Mouse (Mus musculus): ENCODE data around the gene Mfsd13b. TPM values are rescaled to one million over a fixed set of nuclear protein-coding genes. Genes with fewer than 3 reads are reported as not detected.

The Mfsd13b gene
- polyA plus RNA-seq, 1 experiment from 2014 or later: 0.29 TPM

GRCm38 (mm10) chr7:120999021-120999530 lies 16.8 kb downstream of the Mfsd13b start:
- Histone ChIP-seq H3K9ac (replicated peaks) (no peak overlapping the region), H3K9me3 (no peaks in the 10 kb centered on the region), H3K27ac (replicated peaks) (no peak overlapping the region), H3K4me2 (replicated peaks) (no peak overlapping the region), H3K36me3 (no peaks in the 10 kb centered on the region), H3K4me1 (peaks cover 4% of the 10 kb centered on the region; the same call in 1 of the 2 replicates), H3K27me3 (no peaks in the 10 kb centered on the region), H3K4me3 (no peak overlapping the region)
- ATAC-seq (ENCODE audit: low FRiP score, low read depth): no peak
- whole genome bisulfite sequencing: 59% methylated on average over 2 of the region's 2 CpGs

GRCm38 (mm10) chr7:121000065-121000822 lies 17.9 kb downstream of the Mfsd13b start:
- H3K9me3 ChIP-seq: no peaks in the 10 kb centered on the region
- no peak for ATAC-seq (ENCODE audit: low FRiP score, low read depth)

GRCm38 (mm10) chr7:121001879-121002278 lies 19.6 kb downstream of the Mfsd13b start:
- H3K27ac ChIP-seq (replicated peaks): no peak overlapping the region
- H3K4me3 ChIP-seq: no peak overlapping the region
- no peak for ATAC-seq (ENCODE audit: low FRiP score, low read depth)
- H3K4me2 ChIP-seq (replicated peaks): no peak overlapping the region
- 85% methylated on average over 3 of the region's 3 CpGs for WGBS
- no peak overlapping the region for H3K9ac ChIP-seq (replicated peaks)
- no peaks in the 10 kb centered on the region for H3K4me1 ChIP-seq
- H3K36me3 ChIP-seq: no peaks in the 10 kb centered on the region
- no peaks in the 10 kb centered on the region for H3K9me3 ChIP-seq
- no peaks in the 10 kb centered on the region for H3K27me3 ChIP-seq

More at GRCm38 (mm10) chr7:121000065-121000822, 17.9 kb downstream of the Mfsd13b start:
- 74% methylated on average over 3 of the region's 3 CpGs for WGBS
- Histone ChIP-seq H3K27ac (replicated peaks) (no peak overlapping the region), H3K27me3 (no peaks in the 10 kb centered on the region), H3K4me1 (no peaks in the 10 kb centered on the region), H3K36me3 (no peaks in the 10 kb centered on the region), H3K4me3 (no peak overlapping the region), H3K4me2 (replicated peaks) (no peak overlapping the region), H3K9ac (replicated peaks) (no peak overlapping the region)

GRCm38 (mm10) chr7:121002407-121002928 lies 20.2 kb downstream of the Mfsd13b start:
- ATAC-seq (ENCODE audit: low FRiP score, low read depth): no peak
- no peaks in the 10 kb centered on the region for H3K4me1 ChIP-seq
- H3K9me3 ChIP-seq: no peaks in the 10 kb centered on the region
- no peaks in the 10 kb centered on the region for H3K27me3 ChIP-seq
- no peak overlapping the region for H3K4me2 ChIP-seq (replicated peaks)
- H3K27ac ChIP-seq (replicated peaks): no peak overlapping the region
- H3K4me3 ChIP-seq: no peak overlapping the region
- H3K9ac ChIP-seq (replicated peaks): no peak overlapping the region
- H3K36me3 ChIP-seq: no peaks in the 10 kb centered on the region
- 95% methylated on average over 5 of the region's 5 CpGs for WGBS

- no peak overlapping the region for H3K9ac ChIP-seq (replicated peaks)
- WGBS: 87% methylated on average over 4 of the region's 4 CpGs
- no peak for ATAC-seq (ENCODE audit: low FRiP score, low read depth)
These were observed 21.6 kb downstream of the Mfsd13b start for GRCm38 (mm10) chr7:121003793-121004418.

GRCm38 (mm10) chr7:121011794-121012689 lies 29.7 kb downstream of the Mfsd13b start:
- H3K4me3 ChIP-seq: no peak overlapping the region
- ATAC-seq (ENCODE audit: low FRiP score, low read depth): no peak
- H3K4me2 ChIP-seq (replicated peaks): no peak overlapping the region
- H3K36me3 ChIP-seq: no peaks in the 10 kb centered on the region
- H3K9ac ChIP-seq (replicated peaks): no peak overlapping the region
- H3K27me3 ChIP-seq: no peaks in the 10 kb centered on the region
- 66% methylated on average over 10 of the region's 10 CpGs for WGBS
- H3K4me1 ChIP-seq: peaks cover 6% of the 10 kb centered on the region; the same call in 1 of the 2 replicates
- no peak overlapping the region for H3K27ac ChIP-seq (replicated peaks)
- no peaks in the 10 kb centered on the region for H3K9me3 ChIP-seq

More at GRCm38 (mm10) chr7:121003793-121004418, 21.6 kb downstream of the Mfsd13b start:
- H3K4me1 ChIP-seq: no peaks in the 10 kb centered on the region
- H3K27me3 ChIP-seq: no peaks in the 10 kb centered on the region
- H3K4me2 ChIP-seq (replicated peaks): no peak overlapping the region
- no peaks in the 10 kb centered on the region for H3K9me3 ChIP-seq
- no peaks in the 10 kb centered on the region for H3K36me3 ChIP-seq
- H3K4me3 ChIP-seq: no peak overlapping the region
- H3K27ac ChIP-seq (replicated peaks): no peak overlapping the region

GRCm38 (mm10) chr7:121014486-121014885 lies 32.2 kb downstream of the Mfsd13b start:
- no peak overlapping the region for H3K4me3 ChIP-seq
- ATAC-seq (ENCODE audit: low FRiP score, low read depth): no peak
- H3K27ac ChIP-seq (replicated peaks): no peak overlapping the region
- H3K4me2 ChIP-seq (replicated peaks): no peak overlapping the region
- no peaks in the 10 kb centered on the region for H3K27me3 ChIP-seq
- no peak overlapping the region for H3K9ac ChIP-seq (replicated peaks)
- no peaks in the 10 kb centered on the region for H3K36me3 ChIP-seq
- H3K4me1 ChIP-seq: peaks cover 6% of the 10 kb centered on the region; the same call in 1 of the 2 replicates
- H3K9me3 ChIP-seq: no peaks in the 10 kb centered on the region
- 89% methylated on average over 10 of the region's 10 CpGs for WGBS

GRCm38 (mm10) chr7:121018778-121019177 lies 36.5 kb downstream of the Mfsd13b start:
- WGBS: 91% methylated on average over 3 of the region's 3 CpGs
- Histone ChIP-seq H3K4me3 (no peak overlapping the region), H3K36me3 (no peaks in the 10 kb centered on the region), H3K4me1 (no peaks in the 10 kb centered on the region), H3K9me3 (no peaks in the 10 kb centered on the region), H3K9ac (replicated peaks) (no peak overlapping the region), H3K27ac (replicated peaks) (no peak overlapping the region), H3K27me3 (no peaks in the 10 kb centered on the region), H3K4me2 (replicated peaks) (no peak overlapping the region)
- no peak for ATAC-seq (ENCODE audit: low FRiP score, low read depth)

GRCm38 (mm10) chr7:121020277-121020676 lies 38.0 kb downstream of the Mfsd13b start:
- no peak overlapping the region for H3K4me2 ChIP-seq (replicated peaks)
- no peak overlapping the region for H3K4me3 ChIP-seq
- H3K4me1 ChIP-seq: no peaks in the 10 kb centered on the region
- WGBS: 42% methylated on average over 8 of the region's 8 CpGs
- no peaks in the 10 kb centered on the region for H3K27me3 ChIP-seq
- no peaks in the 10 kb centered on the region for H3K9me3 ChIP-seq
- no peak overlapping the region for H3K27ac ChIP-seq (replicated peaks)
- H3K9ac ChIP-seq (replicated peaks): no peak overlapping the region
- ATAC-seq (ENCODE audit: low FRiP score, low read depth): no peak
- H3K36me3 ChIP-seq: no peaks in the 10 kb centered on the region

- ATAC-seq (ENCODE audit: low FRiP score, low read depth): no peak
- no peak overlapping the region for H3K4me3 ChIP-seq
- WGBS: 81% methylated on average over 6 of the region's 6 CpGs
- no peaks in the 10 kb centered on the region for H3K9me3 ChIP-seq
- H3K9ac ChIP-seq (replicated peaks): no peak overlapping the region
- peaks cover 10% of the 10 kb centered on the region; the same call in 1 of the 2 replicates for H3K27me3 ChIP-seq
- no peak overlapping the region for H3K27ac ChIP-seq (replicated peaks)
- no peaks in the 10 kb centered on the region for H3K4me1 ChIP-seq
- H3K4me2 ChIP-seq (replicated peaks): no peak overlapping the region
- H3K36me3 ChIP-seq: no peaks in the 10 kb centered on the region
These were observed 43.1 kb downstream of the Mfsd13b start for GRCm38 (mm10) chr7:121025221-121026008.

GRCm38 (mm10) chr7:121026300-121026699 lies 44.0 kb downstream of the Mfsd13b start:
- WGBS: 72% methylated on average over 3 of the region's 3 CpGs
- Histone ChIP-seq H3K9ac (replicated peaks) (no peak overlapping the region), H3K9me3 (no peaks in the 10 kb centered on the region), H3K36me3 (no peaks in the 10 kb centered on the region), H3K4me1 (no peaks in the 10 kb centered on the region), H3K27me3 (peaks cover 16% of the 10 kb centered on the region; the same call in 1 of the 2 replicates), H3K27ac (replicated peaks) (no peak overlapping the region), H3K4me3 (no peak overlapping the region), H3K4me2 (replicated peaks) (no peak overlapping the region)
- no peak for ATAC-seq (ENCODE audit: low FRiP score, low read depth)
